Mouse (Mus musculus) liver, postnatal 0 days (tissue): ENCODE results near the gene Smim26.

ENCODE experiments used
- CTCF ChIP-seq: sonication (generic); IDR thresholded peaks from 2 replicates; pipeline ENCODE4 v1.5.1; 2016; ENCODE audit warnings: antibody characterized with exemption, low read depth
- EP300 ChIP-seq: IDR thresholded peaks from 2 replicates; pipeline ENCODE4 v1.6.1; 2016; ENCODE audit warnings: antibody characterized with exemption, low read depth, mild to moderate bottlenecking

GRCm38 (mm10) chr2:144637671-144638395, 44.0 kb downstream of the Smim26 start:
- TF ChIP-seq EP300 (no peak), CTCF (no peak)
